Mouse (Mus musculus) lung, embryonic 14.5 days (tissue): ENCODE data around the gene Rbms2. TPM values are rescaled to one million over a fixed set of nuclear protein-coding genes. Genes with fewer than 3 reads are reported as not detected.

Experiments
- ATAC-seq: fragments of 200-750 bp; cut with Nextera tagmentation; 2 replicates; pipeline ENCODE4 v1.8.0; 2017; ENCODE audit warnings: mild to moderate bottlenecking, moderate TSS enrichment, moderate library complexity; ENCODE audit not compliant: insufficient read depth
- DNase-seq: peaks from one replicate; pipeline ENCODE4 v3.0.0-alpha.2; 2015
- H3K27ac ChIP-seq: fragments of 300-500 bp; sonication (generic); 2 replicates; pipeline ENCODE4 v1.5.1; 2014; ENCODE audit warnings: low read depth, mild to moderate bottlenecking, moderate library complexity
- H3K27me3 ChIP-seq: fragments of 300-500 bp; sonication (generic); 2 replicates; pipeline ENCODE4 v1.6.1; 2014; ENCODE audit warnings: low read length, control low read depth; ENCODE audit not compliant: insufficient read depth
- H3K36me3 ChIP-seq: fragments of 300-500 bp; sonication (generic); 2 replicates; pipeline ENCODE4 v1.6.1; 2014; ENCODE audit warnings: control low read depth; ENCODE audit not compliant: insufficient read depth
- H3K4me1 ChIP-seq: fragments of 300-500 bp; sonication (generic); 2 replicates; pipeline ENCODE4 v1.6.1; 2014; ENCODE audit warnings: antibody characterized with exemption, control low read depth; ENCODE audit not compliant: insufficient read depth
- H3K4me2 ChIP-seq: fragments of 300-500 bp; sonication (generic); 2 replicates; pipeline ENCODE4 v1.6.1; 2014; ENCODE audit warnings: mild to moderate bottlenecking
- H3K4me3 ChIP-seq: fragments of 300-500 bp; sonication (generic); 2 replicates; pipeline ENCODE4 v1.5.1; 2014; ENCODE audit warnings: low read depth, low read length
- H3K9ac ChIP-seq: fragments of 300-500 bp; sonication (generic); 2 replicates; pipeline ENCODE4 v1.6.1; 2014
- H3K9me3 ChIP-seq: fragments of 300-500 bp; sonication (generic); 2 replicates; pipeline ENCODE4 v1.6.1; 2016; ENCODE audit warnings: low read depth, low read length, control low read depth
- CTCF ChIP-seq: IDR thresholded peaks from 2 replicates; pipeline ENCODE4 v1.5.1; 2016; ENCODE audit warnings: antibody characterized with exemption, low read depth
- WGBS: fragments of 180-500 bp; shearing (Covaris S2); extraction: QIAGEN DNeasy Blood & Tissue Kit; methylation state at CpG from one replicate; pipeline ENCODE4 v1.1.7; 2014; 5-methylcytosine and 5-hydroxymethylcytosine counted together
- polyA plus RNA-seq: library from polyadenylated mRNA; unstranded; fragments of >200 nt; fragmentation: Nextera tagmentation; extraction: Ambion mirVana; gene quantifications from 2 replicates; pipeline ENCODE4 v1.2.1, GENCODE M21; 2014

Gene Rbms2
- polyA plus RNA-seq, 1 experiment from 2014 or later = 27.6 TPM

- H3K36me3 ChIP-seq = peaks cover 98% of the 10 kb centered on the region
- H3K27me3 ChIP-seq = no peaks in the 10 kb centered on the region
- no peaks in the 10 kb centered on the region for H3K9me3 ChIP-seq
Observed at GRCm38 (mm10) chr10:128123833-128124232, 56.3 kb downstream of the Rbms2 start.

GRCm38 (mm10) chr10:128111227-128111626, 68.9 kb downstream of the Rbms2 start:
- no peak overlapping the region for H3K4me3 ChIP-seq
- no peak for TF ChIP-seq CTCF
- DNase-seq (no peak), ATAC-seq (no peak)
- H3K4me1 ChIP-seq = no peaks in the 10 kb centered on the region
- no peak overlapping the region for H3K27ac ChIP-seq
- H3K36me3 ChIP-seq = peaks cover 77% of the 10 kb centered on the region
- no peak overlapping the region for H3K4me2 ChIP-seq
- H3K9me3 ChIP-seq = no peaks in the 10 kb centered on the region
- no peak overlapping the region for H3K9ac ChIP-seq
- no peaks in the 10 kb centered on the region for H3K27me3 ChIP-seq

More at GRCm38 (mm10) chr10:128123833-128124232, 56.3 kb downstream of the Rbms2 start:
- no peak overlapping the region for H3K4me2 ChIP-seq
- H3K27ac ChIP-seq = no peak overlapping the region
- H3K9ac ChIP-seq = no peak overlapping the region
- WGBS = 90% methylated on average over 7 of the region's 7 CpGs
- ATAC-seq (no peak), DNase-seq (no peak)
- no peak for TF ChIP-seq CTCF
- H3K4me1 ChIP-seq = no peaks in the 10 kb centered on the region
- no peak overlapping the region for H3K4me3 ChIP-seq

GRCm38 (mm10) chr10:128110103-128110761, 69.9 kb downstream of the Rbms2 start:
- no peak for DNase-seq
- 90% methylated on average over 4 of the region's 4 CpGs for WGBS
- no peak overlapping the region for H3K4me2 ChIP-seq
- H3K9me3 ChIP-seq = no peaks in the 10 kb centered on the region
- no peak overlapping the region for H3K9ac ChIP-seq
- H3K36me3 ChIP-seq = peaks cover 67% of the 10 kb centered on the region
- H3K4me3 ChIP-seq = no peak overlapping the region
- no peaks in the 10 kb centered on the region for H3K4me1 ChIP-seq
- TF ChIP-seq CTCF = no peak
- H3K27ac ChIP-seq = no peak overlapping the region
- ATAC-seq = no peak
- no peaks in the 10 kb centered on the region for H3K27me3 ChIP-seq

- no peaks in the 10 kb centered on the region for H3K36me3 ChIP-seq
- DNase-seq (peak; percentile 70), ATAC-seq (no peak)
- H3K4me1 ChIP-seq = peaks cover 28% of the 10 kb centered on the region
- TF ChIP-seq CTCF = no peak
- peak overlapping the region; percentile 75 for H3K27ac ChIP-seq
- peak overlapping the region; percentile 98 for H3K4me3 ChIP-seq
- no peaks in the 10 kb centered on the region for H3K27me3 ChIP-seq
- peak overlapping the region; percentile 93 for H3K9ac ChIP-seq
- peak overlapping the region; percentile 86 for H3K4me2 ChIP-seq
- H3K9me3 ChIP-seq = no peaks in the 10 kb centered on the region
- under 1% methylated on average over 13 of the region's 13 CpGs for WGBS
Observed at GRCm38 (mm10) chr10:128097587-128097971, 82.5 kb downstream of the Rbms2 start.

- TF ChIP-seq CTCF = peak; percentile 24
Observed at GRCm38 (mm10) chr10:128096693-128097586, 83.2 kb downstream of the Rbms2 start.

GRCm38 (mm10) chr10:128096313-128096692, 83.8 kb downstream of the Rbms2 start:
- Histone ChIP-seq H3K27ac (0 out of 2 replicates have a peak overlapping the region, but pooled peaks have one; percentile 36), H3K36me3 (no peaks in the 10 kb centered on the region), H3K27me3 (no peaks in the 10 kb centered on the region), H3K4me2 (peak overlapping the region; percentile 86), H3K4me1 (peaks cover 35% of the 10 kb centered on the region), H3K4me3 (peak overlapping the region; percentile 98), H3K9ac (no peak overlapping the region), H3K9me3 (no peaks in the 10 kb centered on the region)
- WGBS = 20% methylated on average over 4 of the region's 4 CpGs
- no peak for TF ChIP-seq CTCF
- DNase-seq (no peak), ATAC-seq (no peak)

More at GRCm38 (mm10) chr10:128096693-128097586, 83.2 kb downstream of the Rbms2 start:
- Histone ChIP-seq H3K4me2 (peak overlapping the region; percentile 86), H3K9me3 (no peaks in the 10 kb centered on the region), H3K4me3 (peak overlapping the region; percentile 98), H3K9ac (peak overlapping the region; percentile 93), H3K27ac (peak overlapping the region; percentile 75), H3K4me1 (peaks cover 28% of the 10 kb centered on the region), H3K27me3 (no peaks in the 10 kb centered on the region), H3K36me3 (no peaks in the 10 kb centered on the region)
- ATAC-seq (peak; percentile 73), DNase-seq (peak; percentile 92)
- under 1% methylated on average over 77 of the region's 86 CpGs for WGBS
